Comparison of ENCODE assay signal across 13 mouse cellular contexts in genomic region chr1:171825462-171825861, GRCm38 (mm10). TPM values are rescaled to one million over a fixed set of nuclear protein-coding genes. Genes with fewer than 3 reads are reported as not detected.
DNase-seq lines count a peak whose midpoint lies in the region; ATAC-seq lines count a peak whose summit lies in the region.
"Had no signal": no experiment of that assay in that cellular context is flagged by ENCODE, and none has a peak within 500 bp of the region (broad histone marks: within the 10 kb centered on the region; RNA-seq: fewer than 3 reads in every experiment).

No protein-coding gene starts in this region.

- intact Hi-C loops in gastrocnemius, postnatal 14 days (cut with DNase I; ENCODE audit: low total_unique reads): no loop called here

- H3K4me1 ChIP-seq in heart, embryonic 14.5 days (ENCODE audit: control insufficient read depth in 2 of 2, insufficient read depth in 2 of 2, low read length in 2 of 2): no peaks in the 10 kb centered on the region
- H3K4me1 ChIP-seq in heart, embryonic 12.5 days (replicated peaks): no peaks in the 10 kb centered on the region
- no peaks in the 10 kb centered on the region for H3K4me1 ChIP-seq in midbrain, embryonic 14.5 days (ENCODE audit: control insufficient read depth, insufficient read depth, low read length)
- no peaks in the 10 kb centered on the region for H3K4me1 ChIP-seq in midbrain, embryonic 16.5 days (ENCODE audit: control insufficient read depth, insufficient read depth, low read length)
- H3K4me1 ChIP-seq: embryonic facial prominence, embryonic 15.5 days; kidney, embryonic 15.5 days; liver, embryonic 13.5 days had no signal

- no peaks in the 10 kb centered on the region for H3K9me3 ChIP-seq in heart, embryonic 14.5 days (ENCODE audit: control insufficient read depth, low read length)
- H3K9me3 ChIP-seq in heart, embryonic 12.5 days (replicated peaks): peaks cover 3% of the 10 kb centered on the region; the same call in 1 of the 2 replicates
- H3K9me3 ChIP-seq in midbrain, embryonic 14.5 days (ENCODE audit: control insufficient read depth, low read length): no peaks in the 10 kb centered on the region
- 0 out of 2 replicates have a peak, but pooled peaks cover 4% of the 10 kb centered on the region for H3K9me3 ChIP-seq in midbrain, embryonic 16.5 days (replicated peaks; ENCODE audit: control insufficient read depth, low read length, poor library complexity, severe bottlenecking)
- H3K9me3 ChIP-seq: embryonic facial prominence, embryonic 15.5 days; kidney, embryonic 15.5 days; liver, embryonic 13.5 days had no signal

- no peak overlapping the region for H3K27ac ChIP-seq in heart, embryonic 14.5 days (replicated peaks in 1 of 2; ENCODE audit: control insufficient read depth in 1 of 2, insufficient read depth in 1 of 2, low read depth in 2 of 2, low read length in 2 of 2)
- H3K27ac ChIP-seq in heart, embryonic 12.5 days (ENCODE audit: poor library complexity, severe bottlenecking): no peak overlapping the region
- no peak overlapping the region for H3K27ac ChIP-seq in midbrain, embryonic 14.5 days (replicated peaks; ENCODE audit: low read depth, low read length)
- no peak overlapping the region for H3K27ac ChIP-seq in midbrain, embryonic 16.5 days (ENCODE audit: low read length)
- H3K27ac ChIP-seq: embryonic facial prominence, embryonic 15.5 days; kidney, embryonic 15.5 days; liver, embryonic 13.5 days had no signal

- no peak overlapping the region for H3K9ac ChIP-seq in heart, embryonic 14.5 days (ENCODE audit: low read length)
- H3K9ac ChIP-seq in heart, embryonic 12.5 days: no peak overlapping the region
- no peak overlapping the region for H3K9ac ChIP-seq in midbrain, embryonic 14.5 days (replicated peaks; ENCODE audit: low read length)
- H3K9ac ChIP-seq in midbrain, embryonic 16.5 days (ENCODE audit: low read depth, low read length): no peak overlapping the region
- H3K9ac ChIP-seq: embryonic facial prominence, embryonic 15.5 days; kidney, embryonic 15.5 days; liver, embryonic 13.5 days had no signal

- H3K4me3 ChIP-seq in heart, embryonic 14.5 days (ENCODE audit: control insufficient read depth in 1 of 2, insufficient read depth in 1 of 2, low read depth in 1 of 2, low read length in 2 of 2): no peak overlapping the region
- no peak overlapping the region for H3K4me3 ChIP-seq in heart, embryonic 12.5 days
- H3K4me3 ChIP-seq in midbrain, embryonic 14.5 days (replicated peaks; ENCODE audit: low read depth, low read length): no peak overlapping the region
- H3K4me3 ChIP-seq in midbrain, embryonic 16.5 days (ENCODE audit: low read depth, low read length): no peak overlapping the region
- H3K4me3 ChIP-seq: embryonic facial prominence, embryonic 15.5 days; kidney, embryonic 15.5 days; liver, embryonic 13.5 days had no signal

- peak overlapping the region; percentile 16; the same call in 1 of the 2 replicates for H3K4me2 ChIP-seq in heart, embryonic 14.5 days (ENCODE audit: low read length)
- H3K4me2 ChIP-seq in heart, embryonic 12.5 days: no peak overlapping the region
- no peak overlapping the region for H3K4me2 ChIP-seq in midbrain, embryonic 14.5 days (ENCODE audit: low read length)
- H3K4me2 ChIP-seq in midbrain, embryonic 16.5 days (ENCODE audit: low read length): no peak overlapping the region
- H3K4me2 ChIP-seq: embryonic facial prominence, embryonic 15.5 days; kidney, embryonic 15.5 days; liver, embryonic 13.5 days had no signal

- WGBS in heart, embryonic 14.5 days: 27% methylated on average over 4 of the region's 4 CpGs
- WGBS in heart, embryonic 12.5 days: 37% methylated on average over 4 of the region's 4 CpGs
- 22% methylated on average over 4 of the region's 4 CpGs for WGBS in midbrain, embryonic 14.5 days
- 27% methylated on average over 4 of the region's 4 CpGs for WGBS in midbrain, embryonic 16.5 days

- peak; percentile 24 for DNase-seq in midbrain, embryonic 14.5 days
- peak; percentile 12 for DNase-seq in Muller cell, postnatal 12 days (ENCODE audit: inconsistent ontology term)
- peak; percentile 41 for DNase-seq in retina, embryonic 14.5 days (ENCODE audit: low spot score)
- DNase-seq in gastrocnemius, postnatal 14 days: no peak
- DNase-seq: adrenal gland, adult 8-10 months; cerebellum, adult 11 months; liver, embryonic 13.5 days had no signal

- H3K27me3 ChIP-seq in heart, embryonic 14.5 days (ENCODE audit: control insufficient read depth, insufficient read depth, low read length): no peaks in the 10 kb centered on the region
- no peaks in the 10 kb centered on the region for H3K27me3 ChIP-seq in heart, embryonic 12.5 days (replicated peaks)
- no peaks in the 10 kb centered on the region for H3K27me3 ChIP-seq in midbrain, embryonic 14.5 days (ENCODE audit: control insufficient read depth, insufficient read depth, low read length)
- H3K27me3 ChIP-seq in midbrain, embryonic 16.5 days (ENCODE audit: control insufficient read depth, insufficient read depth, low read depth, low read length): no peaks in the 10 kb centered on the region
- H3K27me3 ChIP-seq: embryonic facial prominence, embryonic 15.5 days; kidney, embryonic 15.5 days; liver, embryonic 13.5 days had no signal

- no peaks in the 10 kb centered on the region for H3K36me3 ChIP-seq in heart, embryonic 14.5 days (ENCODE audit: control insufficient read depth, insufficient read depth, low read length)
- H3K36me3 ChIP-seq in heart, embryonic 12.5 days: no peaks in the 10 kb centered on the region
- no peaks in the 10 kb centered on the region for H3K36me3 ChIP-seq in midbrain, embryonic 14.5 days (ENCODE audit: control insufficient read depth, insufficient read depth, low read length)
- H3K36me3 ChIP-seq in midbrain, embryonic 16.5 days (ENCODE audit: control insufficient read depth, insufficient read depth, low read length): no peaks in the 10 kb centered on the region
- H3K36me3 ChIP-seq: embryonic facial prominence, embryonic 15.5 days; kidney, embryonic 15.5 days; liver, embryonic 13.5 days had no signal

- ATAC-seq in heart, embryonic 14.5 days (ENCODE audit: insufficient number of reproducible peaks, insufficient read depth, low FRiP score, low read depth): no peak
- ATAC-seq in heart, embryonic 12.5 days (ENCODE audit: insufficient number of reproducible peaks, low FRiP score): no peak
- ATAC-seq in midbrain, embryonic 14.5 days (ENCODE audit: low FRiP score, low TSS enrichment): no peak
- ATAC-seq in midbrain, embryonic 16.5 days: no peak
- ATAC-seq in megakaryocyte, adult 5-6 weeks (ENCODE audit: poor library complexity, severe bottlenecking): no peak

RNA-seq across cellular contexts. Expression of gene Cd84, which starts 14.0 kb away (rescaled TPM):
- 2.0 and 2.1 TPM in 2 replicates for polyA plus RNA-seq in heart, embryonic 14.5 days (2014; fragmentation: Nextera tagmentation; extraction: Ambion mirVana)
- 0.98 and 1.7 TPM in 2 replicates for polyA plus RNA-seq in heart, embryonic 12.5 days (2016; fragmentation: Nextera tagmentation; extraction: Ambion mirVana)
- polyA plus RNA-seq in midbrain, embryonic 14.5 days (2014; fragmentation: Nextera tagmentation; extraction: Ambion mirVana): 0.51 and 1.2 TPM in 2 replicates
- polyA plus RNA-seq in midbrain, embryonic 16.5 days (2015; fragmentation: Nextera tagmentation; extraction: Ambion mirVana): 0.80 and 1.0 TPM in 2 replicates
- total RNA-seq in gastrocnemius, postnatal 14 days (2021): 1 to 10 TPM; 1.1 to 1.4 TPM
- total RNA-seq in megakaryocyte, adult 5-6 weeks (2015): 153 and 188 TPM in 2 replicates
- 269 and 296 TPM in 2 replicates for total RNA-seq in megakaryocyte, adult 5-6 weeks (2017)

RNA-seq across cellular contexts. Expression of gene Slamf1, which starts 58.5 kb away (rescaled TPM):
- polyA plus RNA-seq in heart, embryonic 14.5 days (2014; fragmentation: Nextera tagmentation; extraction: Ambion mirVana): 0.16 and 0.19 TPM in 2 replicates
- polyA plus RNA-seq in heart, embryonic 12.5 days (2016; fragmentation: Nextera tagmentation; extraction: Ambion mirVana): 0.28 and 0.57 TPM in 2 replicates
- polyA plus RNA-seq in midbrain, embryonic 14.5 days (2014; fragmentation: Nextera tagmentation; extraction: Ambion mirVana): 0.05 and 0.15 TPM in 2 replicates
- polyA plus RNA-seq in midbrain, embryonic 16.5 days (2015; fragmentation: Nextera tagmentation; extraction: Ambion mirVana): 0.16 and 0.19 TPM in 2 replicates
- total RNA-seq in gastrocnemius, postnatal 14 days (2021): not detected
- not detected in 2 replicates for total RNA-seq in megakaryocyte, adult 5-6 weeks (2015)
- not detected in 2 replicates for total RNA-seq in megakaryocyte, adult 5-6 weeks (2017)
